Mouse (Mus musculus) small intestine, adult 2 months (tissue): ENCODE measurements around the gene Mycbpap.

Experiments used
- CTCF ChIP-seq: fragments of 200-500 bp; IDR thresholded peaks from 2 replicates; pipeline ENCODE4 v1.5.1; 2012; ENCODE audit warnings: low read depth, mild to moderate bottlenecking, control low read depth, inconsistent platforms, low read length, moderate library complexity, mixed read lengths; ENCODE audit not compliant: insufficient replicate concordance, insufficient read length; ENCODE audit errors: extremely low read depth
- POLR2A ChIP-seq: fragments of 200-500 bp; IDR thresholded peaks from 2 replicates; pipeline ENCODE4 v1.6.1; 2012; ENCODE audit warnings: low read depth, mild to moderate bottlenecking, control low read depth, inconsistent platforms, low read length, moderate library complexity

DNA sequence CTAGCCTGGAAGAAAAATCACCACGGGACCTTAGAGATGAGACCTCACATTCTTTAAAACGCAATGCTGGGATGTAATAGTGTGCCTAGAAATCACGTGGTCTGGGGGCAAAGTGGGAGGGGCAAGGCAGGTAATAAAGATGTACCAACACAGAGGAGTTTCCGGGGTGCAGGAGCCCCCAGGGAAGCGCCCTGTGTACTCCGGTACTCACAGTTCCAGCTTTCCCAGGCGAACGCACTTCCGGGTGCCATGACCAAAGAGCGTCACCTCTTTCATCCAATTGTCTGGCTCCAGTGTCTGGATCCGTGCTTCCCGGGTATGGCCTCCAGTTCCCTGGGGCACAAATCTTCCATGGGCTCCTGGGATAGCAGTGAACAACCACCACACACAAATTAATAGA, 21.8 kb upstream of the Mycbpap start:
- TF ChIP-seq CTCF: no peak
- TF ChIP-seq POLR2A: no peak
